Mouse (Mus musculus) cerebellum, adult 2 months (tissue): ENCODE measurements around the gene Kng1.

Source experiments
- CTCF ChIP-seq: fragments of 200-500 bp; IDR thresholded peaks from 2 replicates; pipeline ENCODE4 v1.5.1; 2011; ENCODE audit warnings: low read depth, mild to moderate bottlenecking, control low read depth, low read length, moderate library complexity, borderline replicate concordance; ENCODE audit not compliant: insufficient read depth
- POLR2A ChIP-seq: fragments of 200-500 bp; IDR thresholded peaks from 2 replicates; pipeline ENCODE4 v1.6.1; 2011; ENCODE audit warnings: low read length, control low read depth, borderline replicate concordance; ENCODE audit not compliant: insufficient read depth

GRCm38 (mm10) chr16:23093321-23093953, 35.8 kb downstream of the Kng1 start:
- TF ChIP-seq POLR2A: no peak
- no peak for TF ChIP-seq CTCF
